Mouse (Mus musculus): Measurements from ENCODE around the gene Egfl7. TPM values are rescaled to one million over a fixed set of nuclear protein-coding genes. Genes with fewer than 3 reads are reported as not detected.

The Egfl7 gene
- total and polyA plus RNA-seq, 2 experiments from 2014 or later, result 63.2 to 83.0 TPM

DNA sequence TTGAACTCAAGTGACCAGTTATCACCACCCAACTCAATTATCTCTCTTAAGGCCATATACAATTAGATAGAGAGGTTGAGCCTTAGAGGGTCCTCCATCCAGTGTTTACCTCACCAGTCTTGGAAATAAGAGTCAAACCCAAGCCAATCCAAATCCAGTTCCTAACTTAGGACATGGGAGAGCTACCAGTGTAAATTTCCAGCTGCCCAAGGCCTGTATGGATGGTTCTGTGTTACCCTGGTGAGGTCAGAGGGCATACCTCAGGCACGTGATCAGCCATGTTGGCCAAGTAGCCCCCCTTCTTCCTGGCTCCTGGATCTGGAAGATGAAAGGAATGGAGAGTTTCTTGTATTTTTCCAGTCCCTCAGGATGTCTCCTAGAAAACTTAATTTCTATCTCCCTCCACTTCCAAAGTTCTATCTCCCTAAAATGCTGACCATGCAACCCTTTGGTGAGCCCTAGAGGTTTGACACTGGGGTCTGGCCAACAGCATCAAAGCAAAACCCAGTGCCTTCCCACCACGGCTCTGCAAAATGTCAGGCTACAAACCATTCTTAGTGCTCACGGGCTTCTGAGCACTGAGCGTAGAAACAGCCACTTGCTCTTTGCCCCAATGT lies 57.6 kb downstream of the Egfl7 start:
- Histone ChIP-seq H3K9ac (replicated peaks; ENCODE audit: low read length, poor library complexity, severe bottlenecking) (no peak overlapping the region), H3K4me3 (ENCODE audit: low read depth, low read length) (no peak overlapping the region), H3K36me3 (ENCODE audit: insufficient read depth, low read length) (peaks cover 38% of the 10 kb centered on the region), H3K4me2 (ENCODE audit: low read depth, low read length, poor library complexity, severe bottlenecking) (no peak overlapping the region), H3K27me3 (ENCODE audit: insufficient read depth, low read length) (no peaks in the 10 kb centered on the region), H3K4me1 (ENCODE audit: insufficient read depth, low read length) (peaks cover 8% of the 10 kb centered on the region), H3K27ac (ENCODE audit: low read depth, low read length) (no peak overlapping the region), H3K9me3 (ENCODE audit: low read length) (no peaks in the 10 kb centered on the region)
- DNase-seq (ENCODE audit: low spot score) (no peak), ATAC-seq (ENCODE audit: low FRiP score) (no peak)
- no peak for TF ChIP-seq CTCF (IDR thresholded peaks at IDR 0.05)
- WGBS, result 76% methylated on average over 4 of the region's 4 CpGs

DNA sequence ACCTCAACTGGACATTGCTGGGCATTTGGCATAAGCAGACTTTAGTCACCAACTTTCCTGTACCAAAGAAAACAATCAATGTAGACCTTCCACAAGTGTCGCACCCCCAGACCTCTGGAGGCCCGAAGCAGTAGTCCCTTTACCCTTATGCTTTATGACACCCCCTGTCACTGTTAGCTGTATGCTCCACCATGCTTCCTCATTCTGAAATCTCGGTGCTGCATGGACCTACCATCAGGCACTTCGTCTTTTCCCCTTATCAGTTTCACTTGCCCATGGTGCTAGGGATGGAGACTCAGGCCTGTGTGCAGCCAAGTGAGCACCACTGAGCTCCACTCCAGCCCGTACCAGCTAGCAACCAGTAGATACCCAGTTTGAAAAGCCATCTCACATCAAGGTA lies 58.2 kb downstream of the Egfl7 start:
- no peak for DNase-seq (ENCODE audit: low spot score)
- Histone ChIP-seq H3K36me3 (ENCODE audit: insufficient read depth, low read length) (peaks cover 38% of the 10 kb centered on the region), H3K27me3 (ENCODE audit: insufficient read depth, low read length) (no peaks in the 10 kb centered on the region), H3K27ac (ENCODE audit: low read depth, low read length) (no peak overlapping the region), H3K4me1 (ENCODE audit: insufficient read depth, low read length) (peaks cover 8% of the 10 kb centered on the region; the same call in 1 of the 2 replicates), H3K4me3 (ENCODE audit: low read depth, low read length) (peak overlapping the region; percentile 83; the same call in 1 of the 2 replicates), H3K9ac (replicated peaks; ENCODE audit: low read length, poor library complexity, severe bottlenecking) (0 out of 2 replicates have a peak overlapping the region, but pooled peaks have one; percentile 36), H3K4me2 (ENCODE audit: low read depth, low read length, poor library complexity, severe bottlenecking) (peak overlapping the region; percentile 49; the same call in 1 of the 2 replicates), H3K9me3 (ENCODE audit: low read length) (no peaks in the 10 kb centered on the region)
- TF ChIP-seq CTCF (IDR thresholded peaks at IDR 0.05), result no peak
- no peak for ATAC-seq (ENCODE audit: low FRiP score)
- WGBS, result 86% methylated on average over 5 of the region's 5 CpGs

GRCm38 (mm10) chr2:26638572-26638971 lies 58.8 kb downstream of the Egfl7 start:
- Histone ChIP-seq H3K4me2 (ENCODE audit: low read depth, low read length, poor library complexity, severe bottlenecking) (peak overlapping the region; percentile 49), H3K4me3 (ENCODE audit: low read depth, low read length) (peak overlapping the region; percentile 83), H3K9ac (replicated peaks; ENCODE audit: low read length, poor library complexity, severe bottlenecking) (peak overlapping the region; percentile 36), H3K27me3 (ENCODE audit: insufficient read depth, low read length) (no peaks in the 10 kb centered on the region), H3K9me3 (ENCODE audit: low read length) (no peaks in the 10 kb centered on the region), H3K27ac (ENCODE audit: low read depth, low read length) (peak overlapping the region; percentile 91; the same call in 1 of the 2 replicates), H3K36me3 (ENCODE audit: insufficient read depth, low read length) (peaks cover 38% of the 10 kb centered on the region), H3K4me1 (ENCODE audit: insufficient read depth, low read length) (peaks cover 8% of the 10 kb centered on the region; the same call in 1 of the 2 replicates)
- no peak for ATAC-seq (ENCODE audit: low FRiP score)
- no peak for DNase-seq (ENCODE audit: low spot score)
- WGBS, result 72% methylated on average over 5 of the region's 5 CpGs
- peak; percentile 21; the same call in 1 of the 2 replicates for TF ChIP-seq CTCF (IDR thresholded peaks at IDR 0.05)

DNA sequence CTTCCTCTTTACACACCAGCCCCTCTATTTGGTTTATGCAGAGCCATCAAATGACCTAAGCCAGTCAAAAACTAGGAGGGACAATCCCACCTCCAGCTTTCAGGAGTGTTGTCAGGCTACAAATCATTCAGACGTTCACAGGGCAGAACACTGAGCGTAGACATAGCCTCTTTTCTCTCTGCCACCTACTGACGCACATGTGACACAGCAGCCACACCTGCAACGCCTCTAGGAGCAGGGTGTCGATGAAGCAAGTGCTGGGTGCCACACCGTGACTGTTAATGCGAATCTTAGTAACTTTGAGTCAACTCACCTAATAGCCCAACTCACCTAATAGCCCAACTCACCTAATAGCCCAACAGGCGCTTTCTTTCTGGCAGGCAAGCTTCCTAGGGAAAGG lies 59.3 kb downstream of the Egfl7 start:
- peak overlapping the region; percentile 49 for H3K4me2 ChIP-seq (ENCODE audit: low read depth, low read length, poor library complexity, severe bottlenecking)
- H3K9me3 ChIP-seq (ENCODE audit: low read length), result no peaks in the 10 kb centered on the region
- peak; percentile 71 for TF ChIP-seq CTCF (IDR thresholded peaks at IDR 0.05)
- peak; percentile 67 for DNase-seq (ENCODE audit: low spot score)
- H3K4me1 ChIP-seq (ENCODE audit: insufficient read depth, low read length), result peaks cover 8% of the 10 kb centered on the region; the same call in 1 of the 2 replicates
- peak overlapping the region; percentile 42 for H3K9ac ChIP-seq (replicated peaks; ENCODE audit: low read length, poor library complexity, severe bottlenecking)
- peak overlapping the region; percentile 91; the same call in 1 of the 2 replicates for H3K27ac ChIP-seq (ENCODE audit: low read depth, low read length)
- H3K4me3 ChIP-seq (ENCODE audit: low read depth, low read length), result peak overlapping the region; percentile 83
- ATAC-seq (ENCODE audit: low FRiP score), result no peak
- 5% methylated on average over 8 of the region's 8 CpGs for WGBS
- no peaks in the 10 kb centered on the region for H3K27me3 ChIP-seq (ENCODE audit: insufficient read depth, low read length)
- H3K36me3 ChIP-seq (ENCODE audit: insufficient read depth, low read length), result peaks cover 37% of the 10 kb centered on the region

GRCm38 (mm10) chr2:26639838-26640830 lies 60.3 kb downstream of the Egfl7 start:
- H3K9ac ChIP-seq (replicated peaks; ENCODE audit: low read length, poor library complexity, severe bottlenecking), result peak overlapping the region; percentile 90
- peak; percentile 97 for TF ChIP-seq CTCF (IDR thresholded peaks at IDR 0.05)
- H3K9me3 ChIP-seq (ENCODE audit: low read length), result no peaks in the 10 kb centered on the region
- ATAC-seq (ENCODE audit: low FRiP score), result peak; percentile 88
- peaks cover 8% of the 10 kb centered on the region; the same call in 1 of the 2 replicates for H3K4me1 ChIP-seq (ENCODE audit: insufficient read depth, low read length)
- H3K27ac ChIP-seq (ENCODE audit: low read depth, low read length), result peak overlapping the region; percentile 91
- 4% methylated on average over 49 of the region's 49 CpGs for WGBS
- H3K36me3 ChIP-seq (ENCODE audit: insufficient read depth, low read length), result peaks cover 27% of the 10 kb centered on the region
- no peaks in the 10 kb centered on the region for H3K27me3 ChIP-seq (ENCODE audit: insufficient read depth, low read length)
- DNase-seq (ENCODE audit: low spot score), result peak; percentile 97
- H3K4me2 ChIP-seq (ENCODE audit: low read depth, low read length, poor library complexity, severe bottlenecking), result peak overlapping the region; percentile 49
- peak overlapping the region; percentile 83 for H3K4me3 ChIP-seq (ENCODE audit: low read depth, low read length)

Data from midbrain, postnatal 0 days (tissue).